Mouse (Mus musculus) urinary bladder, postnatal 4 days (tissue): ENCODE data around the gene Srrt.

ENCODE experiments used
- DNase-seq, 2 experiments: peaks; one replicate each; pipeline ENCODE4 v3.0.0; 2021 to 2022; ENCODE audit warnings: low spot score in 2 of 2

Gene Srrt

DNA sequence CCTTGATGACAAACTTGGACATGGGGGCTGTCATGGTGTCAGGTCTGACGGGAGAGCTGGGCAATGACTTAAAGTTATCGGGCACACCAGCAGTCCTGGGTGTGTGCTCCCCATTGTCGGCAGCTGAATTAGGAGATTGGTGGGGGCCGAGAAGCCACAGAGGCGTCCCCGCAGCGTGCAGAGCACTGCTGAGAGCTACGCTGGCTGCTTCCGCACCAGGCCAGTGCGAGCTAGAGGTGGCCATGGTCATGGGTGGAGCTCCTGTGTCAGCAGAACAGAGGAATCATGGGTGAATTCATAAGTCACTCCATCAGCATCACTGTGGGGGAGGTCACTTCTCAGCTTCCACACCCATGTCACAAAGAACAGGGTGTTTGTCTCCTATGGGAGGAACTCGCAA is 42.7 kb downstream of the Srrt start:
- no peak for DNase-seq

DNA sequence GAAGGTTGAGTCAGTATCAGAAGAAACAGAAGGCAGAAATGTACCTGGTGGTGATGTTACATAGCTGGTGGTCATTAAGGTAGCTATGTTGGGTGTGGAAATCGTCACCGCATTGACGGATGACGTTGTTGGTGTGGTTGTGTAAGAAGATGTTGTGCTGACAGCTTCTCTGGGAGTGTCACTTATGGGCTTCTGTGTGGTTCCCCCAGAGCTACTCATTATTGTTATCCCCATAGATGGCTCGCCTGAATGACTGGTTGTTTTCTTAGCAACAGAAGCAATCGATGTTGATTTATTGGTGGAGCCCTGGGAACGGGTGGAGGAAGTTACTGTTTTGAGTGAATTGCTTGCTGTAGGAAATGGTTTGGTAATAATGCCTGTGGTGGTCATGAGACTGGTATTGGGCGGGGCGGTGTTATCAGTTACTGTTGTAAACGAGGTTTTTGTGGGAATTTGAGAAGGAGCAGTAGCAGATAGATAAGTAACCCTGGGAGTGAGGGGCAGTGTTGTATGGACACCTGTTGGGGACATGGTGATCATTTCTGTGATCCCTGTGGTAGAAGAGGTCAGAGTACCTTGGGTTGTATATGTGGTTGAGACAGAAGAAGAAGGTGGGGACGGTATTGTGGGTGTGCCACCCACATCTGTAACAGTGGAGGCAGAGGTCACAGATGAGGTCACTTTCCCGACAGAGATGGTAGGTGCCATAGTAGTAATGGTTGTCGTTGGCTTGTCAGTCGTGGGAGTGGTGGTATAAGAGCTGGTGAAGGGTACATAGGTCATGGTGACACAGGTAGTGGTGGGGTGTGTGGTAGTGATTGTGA is 43.4 kb downstream of the Srrt start:
- no peak for DNase-seq
